Mouse (Mus musculus) frontal cortex, postnatal 10 days (tissue): ENCODE measurements at regions not wholly inside any gene's neighbourhood (a gene's known extent, or its start where the extent isn't known, plus 50 kb on each side); places are given as distances from the start of the nearest gene placed in this dataset.

Experiments
- DNase-seq, 2 experiments: peaks; one replicate each; pipeline ENCODE4 v3.0.0; 2022; ENCODE audit warnings: low spot score in 2 of 2, mixed read lengths in 1 of 2

- DNase-seq = no peak
These were observed 79.1 kb downstream of the Sptssa start for GRCm38 (mm10) chr12:54577235-54577634.

GRCm38 (mm10) chr12:54576821-54577220, 79.6 kb downstream of the Sptssa start:
- no peak for DNase-seq

- DNase-seq = no peak
These were observed 83.5 kb downstream of the Sptssa start for GRCm38 (mm10) chr12:54572866-54573265.

GRCm38 (mm10) chr12:54568078-54568931, 88.1 kb downstream of the Sptssa start:
- no peak for DNase-seq

GRCm38 (mm10) chr12:54567426-54567790, 89.0 kb downstream of the Sptssa start:
- no peak for DNase-seq

- DNase-seq = no peak
These were observed 89.6 kb downstream of the Sptssa start for GRCm38 (mm10) chr12:54566532-54567425.

- DNase-seq = no peak
These were observed 94.4 kb downstream of the Sptssa start for GRCm38 (mm10) chr12:54561981-54562380.

- no peak for DNase-seq
These were observed 98.3 kb downstream of the Sptssa start for GRCm38 (mm10) chr12:54558106-54558505.

- DNase-seq = no peak
These were observed 106.7 kb downstream of the Sptssa start for GRCm38 (mm10) chr12:54549659-54550058.

GRCm38 (mm10) chr12:54545821-54546608, 110.4 kb downstream of the Sptssa start:
- peak in 1 of 2 experiments; percentile 53 for DNase-seq

- DNase-seq = no peak
These were observed 118.1 kb downstream of the Sptssa start for GRCm38 (mm10) chr12:54538320-54538705.

- no peak for DNase-seq
These were observed 118.6 kb downstream of the Sptssa start for GRCm38 (mm10) chr12:54537690-54538319.

GRCm38 (mm10) chr12:54537022-54537421, 119.4 kb downstream of the Sptssa start:
- no peak for DNase-seq

GRCm38 (mm10) chr12:54535556-54536516, 120.5 kb downstream of the Sptssa start:
- DNase-seq = no peak

GRCm38 (mm10) chr12:54534910-54535309, 121.5 kb downstream of the Sptssa start:
- DNase-seq = no peak

GRCm38 (mm10) chr12:54533134-54533533, 123.2 kb downstream of the Sptssa start:
- no peak for DNase-seq

- DNase-seq = no peak
These were observed 124.3 kb downstream of the Sptssa start for GRCm38 (mm10) chr12:54532062-54532461.

- no peak for DNase-seq
These were observed 128.3 kb downstream of the Sptssa start for GRCm38 (mm10) chr12:54528046-54528445.

GRCm38 (mm10) chr12:54527577-54527976, 128.8 kb downstream of the Sptssa start:
- DNase-seq = no peak

GRCm38 (mm10) chr12:54520406-54520805, 136.0 kb downstream of the Sptssa start:
- no peak for DNase-seq
